Mouse (Mus musculus) G1E-ER4 (cell line): Measurements from ENCODE around the gene Mrpl46. TPM values are rescaled to one million over a fixed set of nuclear protein-coding genes. Genes with fewer than 3 reads are reported as not detected.

Experiments
- GATA1 ChIP-seq: IDR thresholded peaks from one replicate; pipeline ENCODE4 v1.8.0; 2012; ENCODE audit warnings: low read length, inconsistent platforms
- polyA plus RNA-seq: library from polyadenylated mRNA; stranded (reverse); fragments of >175 nt; gene quantifications from 2 replicates; pipeline ENCODE4 v1.2.3, GENCODE M21; 2012

The Mrpl46 gene
- polyA plus RNA-seq, 1 experiment, result 11.9 TPM

DNA sequence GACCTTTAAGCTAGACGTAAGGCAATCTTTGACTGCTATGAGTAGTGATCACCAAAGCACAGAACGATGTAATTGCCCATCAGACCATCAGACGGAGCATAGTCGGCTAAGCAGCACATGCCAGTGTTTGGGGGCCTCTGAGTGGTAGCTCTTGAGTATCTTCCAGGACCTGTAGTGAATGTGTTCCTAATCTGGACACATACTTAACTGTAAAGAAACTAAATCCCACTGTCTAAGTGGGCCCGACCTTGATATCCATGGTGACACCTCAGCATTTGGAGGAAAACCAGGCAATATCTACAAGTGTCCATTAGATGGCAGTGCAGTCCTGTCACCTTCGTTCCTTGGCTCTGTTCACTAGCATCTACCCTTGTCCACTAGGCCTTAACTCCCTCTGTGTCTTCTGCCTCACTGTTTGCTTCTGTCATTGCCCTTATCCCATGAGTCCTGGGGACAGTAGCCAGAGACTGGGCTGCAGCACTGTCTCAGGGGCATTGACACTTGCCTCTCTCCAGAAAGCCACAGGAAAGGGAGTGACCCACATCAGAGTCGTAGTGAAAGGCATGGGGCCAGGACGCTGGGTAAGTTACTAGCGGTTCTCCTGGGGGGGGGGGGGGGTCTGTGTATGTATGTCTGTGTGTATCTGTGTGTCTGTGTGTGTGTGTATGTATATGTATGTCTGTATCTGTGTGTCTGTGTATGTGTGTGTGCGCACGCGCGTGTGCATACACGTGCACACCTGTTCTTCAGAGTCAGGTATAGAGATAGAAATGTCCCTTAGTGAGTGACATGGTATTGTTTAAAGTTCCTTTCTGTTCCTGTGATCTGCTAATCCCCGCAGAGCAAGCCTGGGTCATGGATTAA is 8.3 kb upstream of the Mrpl46 start:
- no peak for TF ChIP-seq GATA1

DNA sequence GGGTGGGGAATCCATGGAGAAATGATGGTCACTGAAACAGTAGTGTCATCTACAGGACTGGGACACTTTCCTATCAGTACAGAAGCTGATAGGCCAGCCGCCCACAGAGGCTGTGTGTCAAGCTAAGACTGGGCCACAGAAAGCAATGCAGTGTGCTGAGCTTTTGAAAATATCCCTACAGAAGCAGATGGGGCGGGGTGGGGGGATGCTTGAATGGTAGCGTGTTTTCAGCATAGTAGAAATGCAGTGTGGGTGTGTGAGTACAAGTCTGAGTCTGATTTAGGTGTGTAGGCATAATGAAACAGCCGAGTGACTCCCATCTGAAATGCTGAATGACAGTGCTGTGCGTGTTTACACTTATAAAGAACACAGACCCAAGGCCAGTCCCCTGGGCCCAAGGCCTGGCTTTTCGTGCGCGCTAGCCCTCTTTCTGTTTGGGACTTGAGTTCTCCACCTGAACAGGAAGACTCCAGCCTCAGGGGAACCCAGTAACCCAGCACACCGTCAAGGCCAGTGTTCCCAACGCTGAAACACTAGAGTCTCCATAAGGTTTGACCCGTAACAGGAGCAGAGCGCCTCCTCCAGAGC is 4.6 kb upstream of the Mrpl46 start:
- TF ChIP-seq GATA1, result no peak

DNA sequence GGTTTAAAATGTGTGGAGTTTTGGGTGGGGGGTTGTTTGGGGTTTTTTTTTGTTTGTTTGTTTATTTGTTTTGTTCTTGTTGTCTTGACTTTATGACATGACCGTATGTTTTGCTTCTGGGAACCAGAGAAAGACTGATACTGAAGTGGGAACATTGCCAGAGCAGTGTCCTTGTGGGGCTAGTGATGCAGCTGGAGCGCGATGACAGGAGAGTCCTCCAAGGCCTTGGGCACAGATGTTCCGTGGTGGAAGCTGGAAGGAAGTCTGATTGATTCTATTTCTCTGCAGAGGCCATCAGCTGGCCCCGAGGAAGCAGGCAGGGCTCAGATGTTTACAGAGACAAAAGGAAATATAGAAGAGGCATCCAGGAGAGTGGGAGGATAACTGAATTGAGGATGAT is 2.6 kb upstream of the Mrpl46 start:
- no peak for TF ChIP-seq GATA1

GRCm38 (mm10) chr7:78778741-78779140 is 4.6 kb downstream of the Mrpl46 start:
- TF ChIP-seq GATA1, result no peak

DNA sequence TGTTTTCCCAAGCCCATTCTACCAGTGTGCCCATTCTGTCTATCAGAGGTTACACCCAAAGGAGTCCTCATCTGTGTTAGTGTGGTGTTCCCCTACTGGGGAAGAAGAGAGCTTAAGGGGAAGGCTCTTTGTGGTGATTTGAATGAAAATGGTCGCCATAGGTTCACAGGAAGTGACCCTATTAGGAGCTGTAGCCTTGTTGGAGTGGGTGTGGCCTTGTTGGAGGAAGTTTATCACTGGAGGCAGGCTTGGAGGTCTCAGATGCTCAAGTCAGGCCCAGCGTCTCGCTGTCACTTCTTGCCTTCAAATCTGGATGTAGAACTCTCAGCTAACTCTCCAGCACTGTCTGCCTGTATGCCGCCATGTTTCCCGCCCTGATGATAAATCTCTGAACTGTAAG is 12.4 kb downstream of the Mrpl46 start:
- no peak for TF ChIP-seq GATA1

DNA sequence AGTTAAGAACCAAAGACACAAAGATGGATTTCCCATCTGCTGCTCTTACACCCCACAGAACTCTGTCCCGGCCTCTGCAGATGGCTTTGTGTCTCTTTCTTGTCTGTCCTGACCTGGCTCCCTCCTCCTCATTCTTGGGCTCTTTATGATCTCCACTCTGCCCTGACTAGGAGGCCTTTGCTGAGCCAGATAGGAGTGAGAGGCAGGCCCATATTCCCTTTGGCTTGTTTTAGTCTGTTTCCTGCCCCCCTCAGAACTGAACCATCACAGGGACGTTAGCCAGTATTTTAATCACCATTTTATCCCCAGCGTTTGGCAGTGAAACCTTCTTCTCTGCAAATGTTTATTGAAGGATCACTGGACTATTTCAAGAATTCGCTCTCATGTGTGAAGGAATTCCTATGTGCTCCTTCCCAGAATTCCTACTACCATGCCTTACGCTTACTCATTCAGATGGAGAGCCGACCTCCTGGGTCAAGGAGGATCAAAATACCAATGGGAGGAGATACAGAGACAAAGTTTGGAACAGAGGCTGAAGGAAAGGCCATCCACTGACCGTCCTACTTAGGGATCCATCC is 14.2 kb downstream of the Mrpl46 start:
- TF ChIP-seq GATA1, result no peak

- TF ChIP-seq GATA1, result no peak
Measured at GRCm38 (mm10) chr7:78767929-78768531, 15.3 kb downstream of the Mrpl46 start.

- TF ChIP-seq GATA1, result no peak
Measured at GRCm38 (mm10) chr7:78766019-78766683, 17.2 kb downstream of the Mrpl46 start.

GRCm38 (mm10) chr7:78765215-78765631 is 18.1 kb downstream of the Mrpl46 start:
- TF ChIP-seq GATA1, result no peak

GRCm38 (mm10) chr7:78763801-78764200 is 19.5 kb downstream of the Mrpl46 start:
- no peak for TF ChIP-seq GATA1

DNA sequence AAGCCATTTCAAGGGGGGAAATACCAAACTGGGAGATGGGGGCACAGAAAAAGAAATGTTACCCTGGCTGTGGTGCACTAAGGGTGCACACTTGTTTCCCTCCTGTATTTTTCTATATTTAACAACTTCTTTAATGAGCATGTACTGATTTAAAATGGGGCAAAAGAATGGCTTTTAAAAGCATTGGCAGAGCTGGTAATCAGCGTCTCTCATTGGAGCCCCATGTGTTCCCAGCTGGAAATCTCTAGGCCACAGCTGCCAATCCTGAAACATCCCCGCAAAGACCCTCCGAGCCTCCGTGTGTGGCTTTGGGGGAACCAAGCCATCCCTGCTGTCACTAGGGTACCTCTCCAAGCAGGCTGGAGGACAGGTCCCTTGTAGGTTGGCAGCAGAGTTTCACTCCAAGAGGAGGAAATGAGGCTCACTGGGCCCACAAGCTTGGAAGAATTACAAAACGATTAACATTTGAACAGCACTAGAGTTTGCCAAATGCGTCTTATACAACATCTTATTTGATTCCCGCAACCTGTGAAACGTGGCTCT is 28.8 kb downstream of the Mrpl46 start:
- no peak for TF ChIP-seq GATA1

DNA sequence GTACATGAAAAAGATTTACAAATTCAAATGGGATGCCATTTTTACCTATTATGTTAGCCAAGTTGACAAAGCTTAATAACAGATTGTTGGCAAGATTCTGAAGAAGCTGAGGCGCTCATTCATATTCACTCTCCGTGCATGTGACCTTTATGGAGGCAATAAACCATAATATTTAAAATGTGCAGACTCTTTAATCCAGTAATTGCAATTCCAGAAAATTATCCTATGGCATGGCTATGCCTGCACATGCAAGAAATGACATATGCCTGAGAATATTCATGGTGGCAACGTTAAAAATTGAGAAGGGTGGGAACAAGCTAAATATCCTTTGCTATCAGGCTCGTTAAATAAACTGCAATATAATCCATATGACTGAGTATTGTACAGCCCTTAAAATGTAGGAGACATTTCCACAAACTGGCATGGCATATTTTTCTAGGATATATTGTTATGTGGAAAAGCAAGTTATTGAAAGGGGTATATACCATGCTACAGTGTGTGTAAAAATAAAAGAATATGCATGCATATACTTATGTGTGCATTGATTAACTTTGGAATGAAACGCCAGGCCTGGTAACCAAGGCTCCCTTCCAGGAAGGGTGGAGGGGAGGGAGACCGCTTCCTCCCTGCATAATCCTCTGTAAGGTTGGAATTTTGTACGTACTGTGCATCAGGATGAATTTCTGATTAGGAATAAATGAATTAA is 29.4 kb downstream of the Mrpl46 start:
- TF ChIP-seq GATA1, result no peak

DNA sequence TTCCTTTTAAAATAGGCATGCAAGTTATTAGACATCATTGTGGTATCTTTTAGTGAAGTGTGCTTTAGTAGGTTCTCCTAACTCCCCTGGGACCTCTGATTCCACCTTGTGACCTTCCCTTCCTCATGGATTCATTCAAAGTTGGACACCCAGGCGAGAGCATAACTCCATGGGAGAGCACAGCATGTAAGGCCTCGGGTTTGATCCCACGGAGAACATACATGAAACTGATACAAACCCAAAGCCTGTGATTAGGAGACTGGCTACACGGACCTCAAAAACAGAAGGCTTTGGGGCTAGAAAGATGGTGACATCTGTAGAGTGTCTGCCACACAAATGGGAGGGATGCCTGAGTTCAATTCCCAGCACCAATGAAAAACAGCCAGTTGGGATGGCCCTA is 30.4 kb downstream of the Mrpl46 start:
- no peak for TF ChIP-seq GATA1

DNA sequence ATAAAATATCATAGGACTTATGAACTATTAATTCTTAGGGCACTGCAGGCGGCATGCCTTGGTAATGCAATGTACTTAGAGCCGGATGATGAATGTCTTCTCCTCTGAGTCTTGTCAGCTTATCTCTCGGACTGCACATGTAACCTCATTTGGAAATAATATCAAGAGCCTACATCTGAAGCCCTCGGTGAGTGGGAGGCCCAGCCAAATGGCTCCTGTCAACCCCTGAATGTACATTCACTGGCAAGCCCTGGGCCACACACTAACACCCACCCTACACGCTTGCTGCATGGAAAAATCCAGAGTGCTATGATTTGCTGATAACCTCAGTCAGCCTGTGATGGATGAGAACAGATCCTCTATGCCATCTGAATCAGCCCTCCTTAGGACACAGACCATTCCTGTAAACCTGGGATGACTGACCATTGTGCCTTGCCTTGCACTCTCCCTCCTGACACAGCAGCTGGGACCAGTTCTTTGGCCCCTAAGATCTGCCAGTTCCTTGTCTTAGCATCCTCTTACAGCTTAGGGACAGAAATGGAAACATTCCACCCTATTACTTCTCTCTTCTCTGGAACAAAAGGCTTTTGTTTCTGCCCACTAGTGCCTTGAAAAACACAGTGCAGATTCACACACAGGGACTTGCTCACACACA is 39.5 kb downstream of the Mrpl46 start:
- no peak for TF ChIP-seq GATA1
